Mouse (Mus musculus): ENCODE measurements around the gene Psmc3ip. TPM values are rescaled to one million over a fixed set of nuclear protein-coding genes. Genes with fewer than 3 reads are reported as not detected.

The Psmc3ip gene
- polyA plus RNA-seq, 1 experiment from 2014 or later, result 30.8 TPM

Small RNA genes lying within 50 kb of the gene (microRNA-seq; reads per million reads assigned to microRNA genes)
- gene Gm27626, result not detected

Other genes starting within 250 kb of the Psmc3ip start
- gene Stat5b, start 244.7 kb downstream of the Psmc3ip start, polyA plus RNA-seq (2015; fragmentation: Nextera tagmentation; extraction: Ambion mirVana), result 14.0 and 14.5 TPM in 2 replicates
- 1.3 and 1.7 TPM in 2 replicates for gene Stat5a, start 236.1 kb downstream of the Psmc3ip start, polyA plus RNA-seq (2015; fragmentation: Nextera tagmentation; extraction: Ambion mirVana)
- gene Stat3, start 155.9 kb downstream of the Psmc3ip start, polyA plus RNA-seq (2015; fragmentation: Nextera tagmentation; extraction: Ambion mirVana), result 28.7 and 34.3 TPM in 2 replicates
- gene Cavin1, start 124.5 kb downstream of the Psmc3ip start, polyA plus RNA-seq (2015; fragmentation: Nextera tagmentation; extraction: Ambion mirVana), result 28.3 and 30.4 TPM in 2 replicates
- gene Atp6v0a1, start 86.0 kb downstream of the Psmc3ip start, polyA plus RNA-seq (2015; fragmentation: Nextera tagmentation; extraction: Ambion mirVana), result 87.6 and 90.8 TPM in 2 replicates
- gene Naglu, start 25.4 kb downstream of the Psmc3ip start, polyA plus RNA-seq (2015; fragmentation: Nextera tagmentation; extraction: Ambion mirVana), result 9.7 and 9.9 TPM in 2 replicates
- gene Hsd17b1, start 17.0 kb downstream of the Psmc3ip start, polyA plus RNA-seq (2015; fragmentation: Nextera tagmentation; extraction: Ambion mirVana), result 0.24 TPM in 1 of 2 replicates, not detected in the other
- gene Coasy, start 12.9 kb downstream of the Psmc3ip start, polyA plus RNA-seq (2015; fragmentation: Nextera tagmentation; extraction: Ambion mirVana), result 47.1 and 52.8 TPM in 2 replicates
- 85.9 and 90.9 TPM in 2 replicates for gene Mlx, start 8.2 kb downstream of the Psmc3ip start, polyA plus RNA-seq (2015; fragmentation: Nextera tagmentation; extraction: Ambion mirVana)
- 21.8 and 28.5 TPM in 2 replicates for gene Retreg3, start 24.5 kb upstream of the Psmc3ip start, polyA plus RNA-seq (2015; fragmentation: Nextera tagmentation; extraction: Ambion mirVana)
- 89.4 and 91.0 TPM in 2 replicates for gene Tubg1, start 24.5 kb upstream of the Psmc3ip start, polyA plus RNA-seq (2015; fragmentation: Nextera tagmentation; extraction: Ambion mirVana)
- gene Tubg2, start 60.5 kb upstream of the Psmc3ip start, polyA plus RNA-seq (2015; fragmentation: Nextera tagmentation; extraction: Ambion mirVana), result 29.8 and 31.6 TPM in 2 replicates
- 1.3 and 1.5 TPM in 2 replicates for gene Cntnap1, start 75.1 kb upstream of the Psmc3ip start, polyA plus RNA-seq (2015; fragmentation: Nextera tagmentation; extraction: Ambion mirVana)
- 7.3 and 8.1 TPM in 2 replicates for gene Plekhh3, start 75.9 kb upstream of the Psmc3ip start, polyA plus RNA-seq (2015; fragmentation: Nextera tagmentation; extraction: Ambion mirVana)
- 0.19 and 0.38 TPM in 2 replicates for gene Ccr10, start 80.0 kb upstream of the Psmc3ip start, polyA plus RNA-seq (2015; fragmentation: Nextera tagmentation; extraction: Ambion mirVana)
- 17.6 and 17.7 TPM in 2 replicates for gene Ezh1, start 131.0 kb upstream of the Psmc3ip start, polyA plus RNA-seq (2015; fragmentation: Nextera tagmentation; extraction: Ambion mirVana)
- gene Ramp2, start 150.6 kb upstream of the Psmc3ip start, polyA plus RNA-seq (2015; fragmentation: Nextera tagmentation; extraction: Ambion mirVana), result 64.4 and 65.7 TPM in 2 replicates
- 110 and 111 TPM in 2 replicates for gene Vps25, start 158.3 kb upstream of the Psmc3ip start, polyA plus RNA-seq (2015; fragmentation: Nextera tagmentation; extraction: Ambion mirVana)
- gene Wnk4, start 165.1 kb upstream of the Psmc3ip start, polyA plus RNA-seq (2015; fragmentation: Nextera tagmentation; extraction: Ambion mirVana), result 7.2 and 7.5 TPM in 2 replicates
- 1.2 and 1.3 TPM in 2 replicates for gene Cntd1, start 183.6 kb upstream of the Psmc3ip start, polyA plus RNA-seq (2015; fragmentation: Nextera tagmentation; extraction: Ambion mirVana)
- 210 and 213 TPM in 2 replicates for gene Coa3, start 183.7 kb upstream of the Psmc3ip start, polyA plus RNA-seq (2015; fragmentation: Nextera tagmentation; extraction: Ambion mirVana)
- gene Becn1, start 206.8 kb upstream of the Psmc3ip start, polyA plus RNA-seq (2015; fragmentation: Nextera tagmentation; extraction: Ambion mirVana), result 178 and 194 TPM in 2 replicates
- gene Psme3, start 220.8 kb upstream of the Psmc3ip start, polyA plus RNA-seq (2015; fragmentation: Nextera tagmentation; extraction: Ambion mirVana), result 126 and 134 TPM in 2 replicates
- 2.4 and 2.5 TPM in 2 replicates for gene Aoc2, start 229.6 kb upstream of the Psmc3ip start, polyA plus RNA-seq (2015; fragmentation: Nextera tagmentation; extraction: Ambion mirVana)
- not detected in 2 replicates for gene Aoc3, start 235.2 kb upstream of the Psmc3ip start, polyA plus RNA-seq (2015; fragmentation: Nextera tagmentation; extraction: Ambion mirVana)